Mouse (Mus musculus) forebrain, postnatal 0 days (tissue): ENCODE data around the gene Lgi1. TPM values are rescaled to one million over a fixed set of nuclear protein-coding genes. Genes with fewer than 3 reads are reported as not detected.

Source experiments
- ATAC-seq: fragments of 200-750 bp; cut with Nextera tagmentation; 2 replicates; pipeline ENCODE4 v1.8.0; 2017; ENCODE audit warnings: mild to moderate bottlenecking, moderate library complexity
- DNase-seq: peaks from one replicate; pipeline ENCODE4 v3.0.0-alpha.2; 2015
- H3K27ac ChIP-seq: fragments of 300-500 bp; sonication (generic); 2 replicates; pipeline ENCODE4 v1.5.1; 2014; ENCODE audit warnings: low read depth, mild to moderate bottlenecking, antibody characterized with exemption, low read length, moderate library complexity, mixed read lengths
- H3K27me3 ChIP-seq: fragments of 300-500 bp; sonication (generic); 2 replicates; pipeline ENCODE4 v1.6.1; 2014; ENCODE audit warnings: mild to moderate bottlenecking, low read length, mixed read lengths; ENCODE audit not compliant: insufficient read depth
- H3K36me3 ChIP-seq: fragments of 300-500 bp; sonication (generic); 2 replicates; pipeline ENCODE4 v1.6.1; 2014; ENCODE audit warnings: mild to moderate bottlenecking, moderate library complexity; ENCODE audit not compliant: insufficient read depth
- H3K4me1 ChIP-seq: fragments of 300-500 bp; sonication (generic); 2 replicates; pipeline ENCODE4 v1.6.1; 2014; ENCODE audit warnings: antibody characterized with exemption; ENCODE audit not compliant: insufficient read depth
- H3K4me2 ChIP-seq: fragments of 300-500 bp; sonication (generic); 2 replicates; pipeline ENCODE4 v1.6.1; 2014; ENCODE audit warnings: low read depth, mild to moderate bottlenecking, moderate library complexity
- H3K4me3 ChIP-seq: fragments of 300-500 bp; sonication (generic); 2 replicates; pipeline ENCODE4 v1.5.1; 2014; ENCODE audit warnings: low read depth, low read length, mixed read lengths
- H3K9ac ChIP-seq: fragments of 300-500 bp; sonication (generic); 2 replicates; pipeline ENCODE4 v1.6.1; 2014; ENCODE audit warnings: mild to moderate bottlenecking
- H3K9me3 ChIP-seq: fragments of 300-500 bp; sonication (generic); 2 replicates; pipeline ENCODE4 v1.6.1; 2016; ENCODE audit warnings: low read length
- CTCF ChIP-seq: sonication (generic); IDR thresholded peaks from 2 replicates; pipeline ENCODE4 v1.5.1; 2016; ENCODE audit warnings: antibody characterized with exemption, control low read depth, low read depth
- WGBS: fragments of 180-500 bp; shearing (Covaris S2); extraction: QIAGEN DNeasy Blood & Tissue Kit; methylation state at CpG from one replicate; pipeline ENCODE4 v1.1.7; 2014; 5-methylcytosine and 5-hydroxymethylcytosine counted together
- polyA plus RNA-seq: library from polyadenylated mRNA; unstranded; fragments of >200 nt; fragmentation: Nextera tagmentation; extraction: Ambion mirVana; gene quantifications from 2 replicates; pipeline ENCODE4 v1.2.1, GENCODE M21; 2015
- total RNA-seq: library from RNA; depleted of rRNA; stranded (reverse); fragments of >200 nt; gene quantifications from 2 replicates; pipeline ENCODE4 v1.2.3, GENCODE M21; 2014; rRNA removed

Gene Lgi1
- 19.2 and 20.3 TPM in 2 replicates for total RNA-seq
- polyA plus RNA-seq = 19.3 and 25.7 TPM in 2 replicates

GRCm38 (mm10) chr19:38264505-38265500 is at the start of gene Lgi1:
Gene Lgi1 (plus strand): TSS chr19:38264536.
- peak within 1 kb of the TSS; percentile 40 for H3K4me3 ChIP-seq
- peak; percentile 72 for DNase-seq
- no peak for TF ChIP-seq CTCF
- H3K4me1 ChIP-seq = peaks cover 10% of the 10 kb centered on the region; the same call in 1 of the 2 replicates
- H3K9me3 ChIP-seq = no peaks in the 10 kb centered on the region
- peak; percentile 67 for ATAC-seq
- H3K27me3 ChIP-seq = no peaks in the 10 kb centered on the region
- peak within 1 kb of the TSS; percentile 91 for H3K27ac ChIP-seq
- no peaks in the 10 kb centered on the region for H3K36me3 ChIP-seq
- 9% methylated on average over 21 of the region's 21 CpGs for WGBS
- peak within 1 kb of the TSS; percentile 45 for H3K4me2 ChIP-seq
- H3K9ac ChIP-seq = peak within 1 kb of the TSS; percentile 71

GRCm38 (mm10) chr19:38217696-38218095 is 46.6 kb upstream of the Lgi1 start:
- H3K36me3 ChIP-seq = no peaks in the 10 kb centered on the region; the same call in none of the 2 replicates
- no peaks in the 10 kb centered on the region for H3K9me3 ChIP-seq
- no peak overlapping the region for H3K27ac ChIP-seq
- no peak overlapping the region for H3K9ac ChIP-seq
- no peak overlapping the region for H3K4me3 ChIP-seq
- ATAC-seq (no peak), DNase-seq (no peak)
- H3K4me1 ChIP-seq = 0 out of 2 replicates have a peak, but pooled peaks cover under 1% of the 10 kb centered on the region
- no peak for TF ChIP-seq CTCF
- H3K4me2 ChIP-seq = no peak overlapping the region
- 96% methylated on average over 3 of the region's 3 CpGs for WGBS
- no peaks in the 10 kb centered on the region for H3K27me3 ChIP-seq

DNA sequence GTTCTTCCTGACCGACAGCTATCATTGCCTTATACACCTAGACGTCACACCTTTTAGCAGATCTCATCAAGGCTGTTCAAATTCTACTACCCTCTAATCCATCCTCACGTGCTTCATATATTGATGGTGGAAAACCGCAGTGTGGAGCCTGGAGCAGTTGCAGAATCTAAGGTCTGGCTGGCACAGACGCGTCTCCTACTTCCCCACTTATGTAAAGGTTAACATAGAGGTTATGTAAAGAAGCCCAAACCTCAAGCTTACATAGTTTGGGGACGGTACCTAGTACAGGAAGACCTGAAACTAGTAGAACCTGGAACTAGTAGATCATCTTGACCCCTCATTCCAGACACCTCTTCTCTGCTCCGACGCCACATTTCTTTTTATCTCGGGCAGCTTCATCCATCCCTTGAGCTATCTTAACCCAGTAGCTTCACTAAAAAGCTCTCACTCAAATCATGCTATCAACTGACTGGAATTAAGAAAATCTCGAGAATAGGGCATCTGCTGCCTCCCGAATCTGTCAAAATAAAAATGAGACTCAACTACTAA is 40.9 kb upstream of the Lgi1 start:
- H3K27ac ChIP-seq = peak overlapping the region; percentile 99
- 0 out of 2 replicates have a peak, but pooled peaks have one; percentile 0 for ATAC-seq
- H3K9me3 ChIP-seq = no peaks in the 10 kb centered on the region
- peaks cover 6% of the 10 kb centered on the region; the same call in 1 of the 2 replicates for H3K4me1 ChIP-seq
- no peak for TF ChIP-seq CTCF
- no peaks in the 10 kb centered on the region for H3K27me3 ChIP-seq
- peak overlapping the region; percentile 71 for H3K4me2 ChIP-seq
- no peaks in the 10 kb centered on the region for H3K36me3 ChIP-seq
- H3K9ac ChIP-seq = peak overlapping the region; percentile 66
- peak; percentile 22 for DNase-seq
- H3K4me3 ChIP-seq = peak overlapping the region; percentile 58
- 10% methylated on average over 12 of the region's 12 CpGs for WGBS

GRCm38 (mm10) chr19:38223905-38224684 is 40.2 kb upstream of the Lgi1 start, which contains the start of gene Fra10ac1:
Gene Fra10ac1 (minus strand): TSS chr19:38224156.
- H3K27ac ChIP-seq = peak within 1 kb of the TSS; percentile 99
- no peaks in the 10 kb centered on the region for H3K27me3 ChIP-seq
- WGBS = under 1% methylated on average over 49 of the region's 49 CpGs
- DNase-seq (peak; percentile 97), ATAC-seq (peak; percentile 98)
- TF ChIP-seq CTCF = peak; percentile 81
- peaks cover 6% of the 10 kb centered on the region; the same call in 1 of the 2 replicates for H3K4me1 ChIP-seq
- no peaks in the 10 kb centered on the region for H3K9me3 ChIP-seq
- H3K4me3 ChIP-seq = peak within 1 kb of the TSS; percentile 58
- peak within 1 kb of the TSS; percentile 66 for H3K9ac ChIP-seq
- no peaks in the 10 kb centered on the region for H3K36me3 ChIP-seq
- H3K4me2 ChIP-seq = peak within 1 kb of the TSS; percentile 71

GRCm38 (mm10) chr19:38224685-38225060 is 39.7 kb upstream of the Lgi1 start:
- WGBS = 2% methylated on average over 9 of the region's 9 CpGs
- peak overlapping the region; percentile 99 for H3K27ac ChIP-seq
- H3K36me3 ChIP-seq = no peaks in the 10 kb centered on the region
- peak; percentile 65 for ATAC-seq
- H3K9me3 ChIP-seq = no peaks in the 10 kb centered on the region
- H3K27me3 ChIP-seq = no peaks in the 10 kb centered on the region
- H3K4me1 ChIP-seq = peaks cover 6% of the 10 kb centered on the region; the same call in 1 of the 2 replicates
- peak; percentile 82 for DNase-seq
- peak overlapping the region; percentile 66 for H3K9ac ChIP-seq
- no peak for TF ChIP-seq CTCF
- H3K4me2 ChIP-seq = peak overlapping the region; percentile 71
- H3K4me3 ChIP-seq = peak overlapping the region; percentile 58

DNA sequence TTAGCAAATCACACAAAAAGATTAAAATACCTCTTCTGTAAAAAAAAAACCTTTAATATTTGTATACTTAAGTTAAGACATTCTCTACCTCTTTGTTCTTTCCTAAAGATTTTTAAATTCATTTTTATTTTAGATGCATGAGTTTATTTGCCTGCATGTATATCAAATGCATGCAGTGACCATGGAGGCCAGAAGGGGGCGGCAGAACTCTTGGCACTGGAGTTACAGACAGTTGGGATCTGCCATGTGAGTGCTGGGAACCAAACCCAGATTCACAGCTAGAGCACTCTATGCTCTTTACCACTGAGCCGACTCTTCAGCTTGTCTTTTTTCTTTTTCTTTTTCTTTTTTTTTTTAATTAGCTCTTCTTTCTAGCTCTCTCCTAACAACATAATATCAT is 35.6 kb upstream of the Lgi1 start:
- TF ChIP-seq CTCF = peak; percentile 44
- H3K4me1 ChIP-seq = no peaks in the 10 kb centered on the region
- H3K27me3 ChIP-seq = no peaks in the 10 kb centered on the region
- ATAC-seq (no peak), DNase-seq (no peak)
- H3K9me3 ChIP-seq = no peaks in the 10 kb centered on the region
- no peak overlapping the region for H3K27ac ChIP-seq
- no peak overlapping the region for H3K4me2 ChIP-seq
- H3K4me3 ChIP-seq = no peak overlapping the region
- H3K9ac ChIP-seq = no peak overlapping the region
- no peaks in the 10 kb centered on the region for H3K36me3 ChIP-seq
- 57% methylated on average over 2 of the region's 2 CpGs for WGBS
